Mouse (Mus musculus): ENCODE measurements at regions not wholly inside any gene's neighbourhood (a gene's known extent, or its start where the extent isn't known, plus 50 kb on each side); places are given as distances from the start of the nearest gene placed in this dataset.

DNA sequence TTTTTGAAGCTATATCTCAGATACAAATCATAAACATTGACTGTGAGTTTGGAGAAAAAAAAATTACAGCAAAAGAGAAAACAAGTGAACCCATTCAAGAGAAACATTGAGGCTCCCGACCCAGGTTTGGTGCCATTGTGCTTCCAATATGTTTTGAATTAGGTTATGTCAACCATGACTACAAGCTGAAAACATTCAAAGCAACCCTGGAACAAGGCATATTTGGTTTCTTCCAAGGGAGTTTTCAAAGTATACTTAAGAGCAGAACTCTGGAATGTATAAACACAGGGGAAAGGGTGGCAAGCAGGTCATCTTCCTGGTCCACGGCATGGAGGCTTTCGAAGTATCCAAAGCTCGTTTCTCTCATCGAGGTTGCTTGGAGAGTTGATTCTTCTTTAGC, 464.1 kb downstream of the Sorl1 start:
- TF ChIP-seq CTCF (IDR thresholded peaks at IDR 0.05; ENCODE audit: control insufficient read depth, insufficient read depth, insufficient replicate concordance, low read depth, low read length) = no peak
- no peak for TF ChIP-seq POLR2A (IDR thresholded peaks at IDR 0.05; ENCODE audit: control insufficient read depth, low read depth, low read length)
